In genomic region chr1:53773994-53774393, GRCm38 (mm10) we compare ENCODE assay signal across 9 mouse cellular contexts. TPM values are rescaled to one million over a fixed set of nuclear protein-coding genes. Genes with fewer than 3 reads are reported as not detected.
A peak's percentile ranks its signal among the peaks of the same experiment; 100 is the strongest.
DNase-seq lines count a peak whose midpoint lies in the region; ATAC-seq lines count a peak whose summit lies in the region.
"Had no signal": no experiment of that assay in that cellular context is flagged by ENCODE, and none has a peak within 500 bp of the region (broad histone marks: within the 10 kb centered on the region; RNA-seq: fewer than 3 reads in every experiment).

No protein-coding gene starts in this region.

- ATAC-seq in midbrain, embryonic 15.5 days (replicated peaks): no peak
- ATAC-seq in hindbrain, embryonic 14.5 days (ENCODE audit: low FRiP score): no peak
- ATAC-seq: intestine, embryonic 16.5 days had no signal

- no peak overlapping the region for H3K27ac ChIP-seq in midbrain, embryonic 15.5 days
- H3K27ac ChIP-seq in hindbrain, embryonic 14.5 days: no peak overlapping the region
- H3K27ac ChIP-seq in midbrain, embryonic 10.5 days (replicated peaks): no peak overlapping the region

- no peaks in the 10 kb centered on the region for H3K27me3 ChIP-seq in midbrain, embryonic 15.5 days (replicated peaks)
- no peaks in the 10 kb centered on the region for H3K27me3 ChIP-seq in hindbrain, embryonic 14.5 days (ENCODE audit: control insufficient read depth, insufficient read depth, low read length)
- no peaks in the 10 kb centered on the region for H3K27me3 ChIP-seq in midbrain, embryonic 10.5 days (ENCODE audit: low read depth, poor library complexity, severe bottlenecking)

- H3K9me3 ChIP-seq in midbrain, embryonic 15.5 days: no peaks in the 10 kb centered on the region
- H3K9me3 ChIP-seq in hindbrain, embryonic 14.5 days (ENCODE audit: control insufficient read depth, low read length): no peaks in the 10 kb centered on the region
- H3K9me3 ChIP-seq in midbrain, embryonic 10.5 days (replicated peaks): no peaks in the 10 kb centered on the region

- H3K4me1 ChIP-seq in midbrain, embryonic 15.5 days: no peaks in the 10 kb centered on the region
- H3K4me1 ChIP-seq in hindbrain, embryonic 14.5 days (replicated peaks; ENCODE audit: control insufficient read depth, insufficient read depth, low read length): no peaks in the 10 kb centered on the region
- H3K4me1 ChIP-seq in midbrain, embryonic 10.5 days: no peaks in the 10 kb centered on the region

- H3K36me3 ChIP-seq in midbrain, embryonic 15.5 days (replicated peaks): no peaks in the 10 kb centered on the region
- H3K36me3 ChIP-seq in hindbrain, embryonic 14.5 days (replicated peaks; ENCODE audit: control insufficient read depth, insufficient read depth): no peaks in the 10 kb centered on the region
- no peaks in the 10 kb centered on the region for H3K36me3 ChIP-seq in midbrain, embryonic 10.5 days

- no peak overlapping the region for H3K9ac ChIP-seq in midbrain, embryonic 15.5 days
- H3K9ac ChIP-seq in hindbrain, embryonic 14.5 days: no peak overlapping the region

- 52% methylated on average over 6 of the region's 6 CpGs for WGBS in midbrain, embryonic 15.5 days
- 57% methylated on average over 6 of the region's 6 CpGs for WGBS in hindbrain, embryonic 14.5 days
- WGBS in midbrain, embryonic 10.5 days: 73% methylated on average over 6 of the region's 6 CpGs

- peak; percentile 17 for DNase-seq in layer of hippocampus, adult 9-10 months (ENCODE audit: low spot score)
- DNase-seq in layer of hippocampus, postnatal 10 days (ENCODE audit: low spot score in 2 of 2): no peak
- peak; percentile 36 for DNase-seq in fibroblast of lung, adult 2 months (ENCODE audit: low read depth)
- DNase-seq in lung, postnatal 36 days: peak; percentile 83
- peak; percentile 87 for DNase-seq in thymus, postnatal 25 days
- DNase-seq in hindbrain, embryonic 14.5 days (ENCODE audit: low spot score): no peak
- no peak for DNase-seq in midbrain, embryonic 10.5 days (ENCODE audit: low spot score)

- no peak overlapping the region for H3K4me2 ChIP-seq in midbrain, embryonic 15.5 days
- H3K4me2 ChIP-seq in hindbrain, embryonic 14.5 days (replicated peaks): no peak overlapping the region

- H3K4me3 ChIP-seq in midbrain, embryonic 15.5 days: no peak overlapping the region
- H3K4me3 ChIP-seq in hindbrain, embryonic 14.5 days (replicated peaks; ENCODE audit: low read length): no peak overlapping the region
- H3K4me3 ChIP-seq in midbrain, embryonic 10.5 days: no peak overlapping the region

RNA-seq across cellular contexts. Expression of gene Stk17b, which starts 11.0 kb away (rescaled TPM):
- 1 to 10 TPM; 7.0 to 9.6 TPM for total RNA-seq in layer of hippocampus, postnatal 10 days (2021)
- 3.4 and 5.3 TPM in 2 replicates for polyA plus RNA-seq in midbrain, embryonic 15.5 days (2015; fragmentation: Nextera tagmentation; extraction: Ambion mirVana)
- polyA plus RNA-seq in hindbrain, embryonic 14.5 days (2014; fragmentation: Nextera tagmentation; extraction: Ambion mirVana): 5.6 and 7.1 TPM in 2 replicates
- polyA plus RNA-seq in midbrain, embryonic 10.5 days (2016; fragmentation: Nextera tagmentation; extraction: Ambion mirVana): 8.3 and 9.6 TPM in 2 replicates

Comparison
In these comparisons a context has a peak if more than half of its experiments do, and no peak if none do; other contexts are left out.
1. DNase-seq: peak in layer of hippocampus, adult 9-10 months (single experiment), fibroblast of lung, adult 2 months (single experiment), lung, postnatal 36 days (single experiment) and thymus, postnatal 25 days (single experiment); none in layer of hippocampus, postnatal 10 days (0 of 2), hindbrain, embryonic 14.5 days (single experiment) and midbrain, embryonic 10.5 days (single experiment).